Mouse (Mus musculus) MEL-GATA-1-ER (cell line): ENCODE results near the gene Olfr373.
A peak's percentile ranks its signal among the peaks of the same experiment; 100 is the strongest.

ENCODE experiments used
- DNase-seq: peaks from one replicate; pipeline ENCODE4 v3.0.0-alpha.2; 2012; ENCODE audit warnings: low read depth; ENCODE audit errors: extremely low read depth

Olfr373 gene

GRCm38 (mm10) chr8:72133507-72133906, 50.5 kb downstream of the Olfr373 start:
- DNase-seq, result peak; percentile 51

DNA sequence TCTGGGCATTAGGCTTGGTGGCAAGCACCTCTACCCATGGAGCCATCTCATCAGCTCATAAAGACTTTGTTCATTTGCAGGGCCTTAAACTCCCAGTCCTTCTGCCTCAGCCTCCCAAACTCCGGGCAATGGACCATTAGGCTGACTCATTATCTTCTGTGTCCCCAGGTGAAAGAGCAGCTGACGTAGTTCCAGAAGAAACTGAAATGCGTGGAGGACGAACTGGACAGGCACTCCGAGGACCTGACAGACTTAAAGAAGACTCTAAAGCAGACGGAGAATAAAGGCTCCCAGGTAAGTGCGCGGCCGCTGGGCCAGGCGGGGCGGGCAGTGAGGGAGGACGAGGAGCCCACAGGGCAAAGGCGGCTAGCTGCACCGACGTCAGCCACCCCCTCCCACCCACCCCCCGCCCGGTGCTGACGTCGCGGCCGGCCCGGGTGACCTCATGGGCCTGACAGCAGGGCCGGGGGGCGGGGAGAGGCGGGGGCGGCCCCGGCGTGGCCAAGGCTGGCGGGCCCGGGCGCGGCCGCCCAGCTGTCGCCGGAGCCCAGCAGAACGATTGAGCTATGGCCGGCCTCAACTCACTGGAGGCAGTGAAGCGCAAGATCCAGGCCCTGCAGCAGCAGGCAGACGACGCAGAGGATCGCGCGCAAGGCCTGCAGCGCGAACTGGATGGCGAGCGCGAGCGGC, 51.9 kb downstream of the Olfr373 start, which contains the start of gene Tpm4:
Gene Tpm4 (plus strand): TSS at position 220 of the 690 bp plus-strand sequence.
- DNase-seq, result no peak

DNA sequence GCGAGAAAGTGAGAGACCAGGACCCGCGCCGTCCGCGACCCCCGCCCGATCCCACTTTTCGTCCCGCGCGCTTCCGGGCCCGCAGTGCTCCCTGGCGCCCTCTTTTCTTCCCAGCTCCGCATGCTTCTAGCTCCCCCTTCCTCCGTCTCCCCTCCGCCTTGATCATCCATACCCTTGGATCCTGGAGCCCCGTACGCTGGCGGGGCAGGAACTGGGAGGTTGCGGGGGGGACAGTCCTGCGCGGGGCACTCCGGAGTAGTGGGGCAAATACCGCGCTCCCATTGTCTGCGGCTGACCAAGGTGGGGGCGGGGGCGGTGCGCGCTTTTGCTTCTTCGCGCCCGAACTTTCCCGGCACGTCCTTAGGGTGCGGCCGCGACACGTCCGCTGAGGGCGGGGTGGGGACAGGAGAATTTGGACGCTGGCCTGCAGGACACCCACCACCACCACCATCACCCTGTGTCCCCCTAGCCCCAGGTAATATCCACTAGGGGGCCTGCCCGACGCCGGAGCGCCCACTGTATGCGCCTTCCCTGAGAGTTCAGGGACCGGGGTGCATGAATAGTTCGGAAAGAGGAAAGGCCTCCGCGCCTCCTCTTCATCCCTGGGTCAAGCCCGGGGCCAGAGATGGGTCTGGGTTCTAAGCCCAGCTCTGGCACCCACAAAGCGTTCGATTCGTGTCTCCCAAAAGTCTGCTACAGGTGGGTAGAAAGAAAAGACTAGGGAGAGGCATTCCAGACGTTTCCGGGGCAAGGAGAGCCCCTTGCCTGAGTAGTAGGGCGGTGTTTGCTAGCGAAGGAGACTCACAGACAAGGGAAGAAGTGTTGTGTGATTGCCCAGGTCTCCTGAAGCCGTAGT, 52.7 kb downstream of the Olfr373 start:
- no peak for DNase-seq

- DNase-seq, result peak; percentile 59
These were observed 53.5 kb downstream of the Olfr373 start for GRCm38 (mm10) chr8:72136302-72136978.

- DNase-seq, result no peak
These were observed 54.5 kb downstream of the Olfr373 start for GRCm38 (mm10) chr8:72137431-72137830.

GRCm38 (mm10) chr8:72138456-72138855, 55.5 kb downstream of the Olfr373 start:
- no peak for DNase-seq

GRCm38 (mm10) chr8:72143256-72143824, 60.4 kb downstream of the Olfr373 start:
- DNase-seq, result no peak

GRCm38 (mm10) chr8:72144345-72144975, 61.5 kb downstream of the Olfr373 start:
- no peak for DNase-seq

DNA sequence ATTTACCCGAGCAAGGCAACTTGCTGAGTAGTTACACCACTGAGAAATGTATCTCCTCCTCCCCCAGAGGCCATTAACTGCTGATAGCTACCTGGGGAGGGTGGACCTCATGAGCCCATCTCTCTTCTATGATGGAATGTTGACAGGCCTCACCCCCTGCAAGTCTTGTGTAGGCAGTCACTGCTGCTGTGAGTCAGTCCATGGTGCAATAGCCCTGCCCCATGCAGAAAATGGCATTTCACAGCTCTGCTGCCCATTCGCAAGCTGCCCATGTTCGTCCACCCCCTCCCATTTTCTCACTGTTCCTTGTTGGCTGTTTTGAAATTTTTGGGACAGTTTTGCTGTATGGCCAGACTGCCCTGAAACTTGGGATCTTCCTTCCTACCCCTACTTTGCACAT, 62.5 kb downstream of the Olfr373 start:
- no peak for DNase-seq

GRCm38 (mm10) chr8:72146056-72146455, 63.1 kb downstream of the Olfr373 start:
- no peak for DNase-seq

DNA sequence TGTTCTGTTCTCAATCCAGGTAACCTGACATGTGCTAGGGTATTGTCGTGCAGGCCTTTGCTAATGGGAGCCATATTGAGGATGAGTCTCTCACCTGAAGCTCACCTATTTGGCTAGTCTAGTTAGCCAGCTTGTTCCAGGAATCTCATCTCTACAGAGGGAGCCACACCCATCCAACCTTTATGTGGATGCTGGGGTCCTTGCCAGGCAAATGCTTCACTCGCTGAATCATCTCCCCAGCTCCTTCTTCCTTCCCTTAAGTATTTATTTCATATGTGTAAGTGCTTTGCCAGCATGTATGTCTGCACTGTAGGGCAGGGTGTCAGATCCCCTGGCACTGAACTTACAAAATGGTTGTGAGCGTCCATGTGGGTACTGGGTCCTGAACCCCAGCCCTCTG, 63.6 kb downstream of the Olfr373 start:
- no peak for DNase-seq

DNA sequence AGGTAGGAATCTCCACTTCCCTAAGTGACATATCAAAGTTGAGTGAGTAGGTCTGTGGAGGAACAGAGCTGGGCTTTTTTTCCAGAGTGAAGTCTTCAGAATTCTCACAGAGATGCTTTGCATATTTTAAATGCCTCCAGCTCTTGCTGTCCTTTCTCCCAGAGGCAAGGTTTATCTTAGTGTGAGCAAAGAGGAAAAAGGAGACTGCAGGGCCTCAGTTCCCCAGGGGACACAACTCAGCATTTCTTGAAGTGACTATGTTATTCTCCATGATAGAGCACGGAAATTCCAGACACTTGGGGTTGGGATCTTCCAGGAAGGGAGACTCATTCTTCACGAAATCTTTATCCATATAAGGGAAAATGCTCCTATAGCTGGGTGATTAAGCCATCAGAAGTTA, 64.3 kb downstream of the Olfr373 start:
- no peak for DNase-seq

- DNase-seq, result no peak
These were observed 66.1 kb downstream of the Olfr373 start for GRCm38 (mm10) chr8:72149056-72149455.

DNA sequence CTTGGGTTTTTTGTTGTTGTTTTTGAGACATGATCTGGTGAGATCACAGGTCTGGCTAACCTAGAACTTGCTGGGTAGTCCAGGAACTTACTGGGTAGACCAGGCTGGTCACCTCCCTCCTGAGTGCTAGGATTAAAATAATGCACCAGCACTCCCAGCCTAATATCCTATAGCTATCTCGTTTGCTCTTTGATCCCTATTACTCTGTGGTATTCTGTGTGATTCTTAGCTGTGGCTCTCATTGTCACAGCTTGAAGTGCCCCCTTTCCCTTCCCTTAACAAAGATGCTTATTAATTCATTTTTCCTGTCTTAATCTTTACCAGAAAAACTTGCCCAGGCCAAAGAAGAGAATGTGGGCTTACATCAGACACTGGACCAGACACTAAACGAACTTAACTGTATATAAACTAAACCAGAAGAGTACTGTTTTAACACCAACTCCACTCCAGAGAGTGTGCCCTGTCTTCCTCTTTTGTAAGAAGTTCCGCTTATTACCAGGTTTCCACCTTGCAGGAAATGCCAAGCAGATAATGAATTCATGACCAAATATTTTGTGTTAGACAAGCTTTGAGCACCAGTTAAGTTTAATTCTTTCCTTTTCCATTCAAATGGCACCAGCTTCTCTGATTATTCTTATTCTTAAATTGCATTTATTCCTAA, 68.6 kb downstream of the Olfr373 start:
- DNase-seq, result peak; percentile 87
